Mouse (Mus musculus): ENCODE data around the gene Efcab8. TPM values are rescaled to one million over a fixed set of nuclear protein-coding genes. Genes with fewer than 3 reads are reported as not detected.
"Not testable (repeated sequence)": the region's sequence is repeated elsewhere in the genome, so short reads cannot be mapped to it uniquely, and the experiment has no call there.

Gene Efcab8
- total RNA-seq, 1 experiment from 2014 or later, result not detected

DNA sequence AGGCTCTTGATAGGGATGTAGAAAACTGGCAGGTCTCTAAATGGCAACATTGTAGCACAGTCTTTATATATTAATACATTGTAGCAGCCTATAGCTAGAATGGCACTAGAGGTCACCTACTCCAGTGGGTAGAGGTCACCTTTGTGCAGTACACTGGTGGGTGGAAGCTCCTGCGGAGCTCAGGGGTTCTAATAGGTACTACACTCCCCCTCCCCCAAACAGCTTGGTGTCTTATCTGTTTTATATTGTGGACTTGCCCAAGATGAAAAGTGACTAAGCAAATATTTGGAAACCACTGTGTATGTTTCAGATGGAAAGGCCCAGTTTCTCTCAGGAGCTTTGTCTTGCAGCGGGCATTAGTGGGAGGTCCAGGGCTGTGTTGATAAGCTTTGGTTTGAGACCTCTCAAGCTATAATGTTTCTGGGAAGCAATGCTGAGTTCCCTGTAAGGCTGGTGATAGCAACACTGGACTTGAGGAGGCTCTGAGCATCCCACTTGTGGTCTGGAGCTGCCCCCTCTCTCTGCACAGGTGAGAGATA lies 42.3 kb downstream of the Efcab8 start:
- ATAC-seq (replicated peaks; ENCODE audit: low read depth, poor library complexity, severe bottlenecking), result no peak

- no peak for ATAC-seq (replicated peaks; ENCODE audit: low read depth, poor library complexity, severe bottlenecking)
Measured at GRCm38 (mm10) chr2:153824593-153824992, 44.9 kb downstream of the Efcab8 start.

GRCm38 (mm10) chr2:153825900-153826299 lies 46.2 kb downstream of the Efcab8 start:
- not testable (repeated sequence) for ATAC-seq (replicated peaks; ENCODE audit: low read depth, poor library complexity, severe bottlenecking)

- ATAC-seq (replicated peaks; ENCODE audit: low read depth, poor library complexity, severe bottlenecking), result peak; percentile 88
Measured at GRCm38 (mm10) chr2:153827171-153827830, 47.6 kb downstream of the Efcab8 start.

DNA sequence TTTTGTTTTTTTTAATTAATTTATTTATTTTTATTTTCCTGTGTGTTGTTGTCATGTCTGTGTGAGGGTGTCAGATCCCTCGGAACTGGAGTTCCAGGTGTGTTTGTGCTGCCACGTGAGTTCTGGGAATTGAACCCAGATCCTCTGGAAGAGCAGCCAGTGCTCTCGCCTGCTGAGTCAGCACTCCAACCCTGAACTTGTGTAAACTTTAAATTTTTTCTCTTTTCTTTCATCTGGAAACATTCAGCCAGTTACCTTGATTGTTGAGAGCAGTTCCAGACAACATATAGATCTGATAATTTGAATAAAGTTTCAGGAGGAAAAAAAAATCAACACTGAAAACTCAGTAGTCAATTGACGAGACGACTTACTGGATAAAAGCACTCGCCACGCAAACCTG lies 49.0 kb downstream of the Efcab8 start:
- no peak for ATAC-seq (replicated peaks; ENCODE audit: low read depth, poor library complexity, severe bottlenecking)

- no peak for ATAC-seq (replicated peaks; ENCODE audit: low read depth, poor library complexity, severe bottlenecking)
Measured at GRCm38 (mm10) chr2:153833291-153833690, 53.6 kb downstream of the Efcab8 start.

DNA sequence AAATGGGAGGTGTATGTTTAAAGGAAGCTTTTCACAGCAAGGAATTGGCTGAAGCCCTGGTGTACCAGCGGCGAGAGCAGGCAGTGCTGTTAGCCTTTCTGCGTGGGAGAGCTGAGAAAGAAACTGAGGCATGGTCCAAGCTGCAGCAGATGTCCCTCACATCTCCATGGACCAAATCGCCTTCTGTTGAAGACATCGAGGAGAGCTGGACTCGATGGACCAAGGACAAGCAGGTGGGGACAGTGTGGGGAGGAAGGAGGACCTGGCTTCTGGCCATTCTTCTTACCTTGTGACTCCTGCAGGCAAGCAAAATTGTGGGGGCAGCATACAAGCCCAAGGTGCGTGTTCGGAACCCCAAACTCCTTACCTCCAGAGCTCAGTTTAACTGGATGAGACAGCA lies 63.1 kb downstream of the Efcab8 start:
- ATAC-seq (replicated peaks; ENCODE audit: low read depth, poor library complexity, severe bottlenecking), result no peak

DNA sequence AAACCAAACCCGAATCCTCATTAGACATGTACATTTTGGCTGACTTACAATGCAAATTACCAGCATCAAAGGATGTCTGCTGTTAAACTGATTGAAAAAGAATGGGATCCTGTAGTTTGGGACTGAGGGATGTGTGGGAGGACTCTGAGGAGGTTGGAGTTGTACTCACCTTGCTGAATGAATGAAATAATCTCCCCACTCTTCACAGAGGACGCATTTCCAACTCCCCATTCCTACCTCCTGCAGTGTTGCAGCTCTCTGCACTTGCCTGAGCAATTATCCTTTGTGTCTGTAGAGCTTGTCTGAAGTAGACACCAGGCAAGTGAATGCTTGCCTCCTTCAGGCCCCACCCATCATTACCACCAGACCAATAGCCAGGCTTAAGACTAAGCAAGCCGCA lies 68.7 kb downstream of the Efcab8 start:
- ATAC-seq (replicated peaks; ENCODE audit: low read depth, poor library complexity, severe bottlenecking), result no peak

DNA sequence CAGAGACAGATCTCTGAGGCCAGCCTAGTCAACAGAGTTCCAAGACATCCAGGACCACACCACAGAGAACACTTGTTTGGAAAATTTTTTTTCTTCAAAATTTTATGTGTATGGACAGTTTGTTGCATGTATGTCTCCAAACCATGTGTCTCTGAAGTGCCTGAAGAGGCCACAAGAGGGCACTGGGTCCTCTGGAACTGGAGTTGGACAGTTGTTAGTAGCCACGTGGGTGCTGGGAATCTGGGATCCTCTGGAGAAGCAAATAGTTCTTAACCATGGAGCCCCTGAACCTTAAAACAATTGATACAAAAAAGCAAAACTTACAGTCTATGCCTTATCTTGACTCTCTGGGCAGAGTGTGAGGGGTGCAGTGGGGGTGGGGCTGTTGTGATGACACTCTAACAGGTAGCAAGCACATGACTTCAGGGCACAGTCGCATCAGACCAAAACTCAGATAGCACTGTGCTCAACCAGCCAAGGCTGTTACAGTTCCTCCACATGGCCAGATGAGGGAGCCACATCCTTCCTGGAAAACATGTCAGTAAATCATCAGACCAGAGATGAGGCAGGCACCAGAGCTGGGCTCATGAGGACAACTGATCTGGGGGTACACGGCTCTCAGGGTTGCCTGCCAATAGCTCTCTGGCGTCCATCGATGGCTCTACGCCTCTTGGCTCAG lies 70.8 kb downstream of the Efcab8 start:
- peak; percentile 81 for ATAC-seq (replicated peaks; ENCODE audit: low read depth, poor library complexity, severe bottlenecking)

DNA sequence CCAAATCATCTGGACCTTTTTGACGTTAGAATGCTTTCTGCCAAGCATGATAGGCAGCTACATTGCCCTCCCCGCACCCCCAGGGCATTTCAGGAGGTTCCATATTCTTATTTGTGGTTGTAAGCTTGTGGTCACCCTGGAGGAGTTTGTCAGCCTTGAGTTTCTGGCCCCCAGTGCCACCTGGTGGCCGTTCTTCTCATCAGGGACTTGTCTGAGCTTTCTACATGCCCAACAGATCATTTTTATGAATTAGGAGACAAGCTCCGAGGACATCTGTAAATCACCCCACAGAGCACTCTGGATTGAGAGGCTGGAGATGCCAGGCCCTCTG lies 71.3 kb downstream of the Efcab8 start:
- peak; percentile 95 for ATAC-seq (replicated peaks; ENCODE audit: low read depth, poor library complexity, severe bottlenecking)

DNA sequence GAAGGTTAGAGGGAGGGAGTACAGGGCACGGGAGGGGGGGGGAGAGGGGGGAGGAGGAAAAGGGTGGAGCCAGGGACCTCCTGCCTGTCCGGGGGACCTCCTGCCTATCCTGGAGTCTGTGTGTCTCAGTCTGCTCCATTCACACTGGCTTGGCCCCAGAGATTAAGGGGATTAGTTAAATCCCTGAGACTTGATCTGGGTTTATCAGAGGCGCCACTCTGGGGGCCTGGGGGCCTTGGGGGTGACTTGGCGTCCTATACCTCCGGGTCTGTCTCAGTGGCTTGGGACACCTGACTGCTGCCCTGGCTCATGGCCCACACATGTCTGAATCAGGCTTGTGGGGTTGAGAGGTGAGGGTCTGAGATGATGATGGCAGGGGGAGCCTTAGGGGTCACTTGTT lies 73.8 kb downstream of the Efcab8 start:
- ATAC-seq (replicated peaks; ENCODE audit: low read depth, poor library complexity, severe bottlenecking), result no peak

- no peak for ATAC-seq (replicated peaks; ENCODE audit: low read depth, poor library complexity, severe bottlenecking)
Measured at GRCm38 (mm10) chr2:153859581-153859980, 79.8 kb downstream of the Efcab8 start.

GRCm38 (mm10) chr2:153860315-153860714 lies 80.6 kb downstream of the Efcab8 start:
- ATAC-seq (replicated peaks; ENCODE audit: low read depth, poor library complexity, severe bottlenecking), result no peak

- ATAC-seq (replicated peaks; ENCODE audit: low read depth, poor library complexity, severe bottlenecking), result no peak
Measured at GRCm38 (mm10) chr2:153860715-153861114, 81.0 kb downstream of the Efcab8 start.

DNA sequence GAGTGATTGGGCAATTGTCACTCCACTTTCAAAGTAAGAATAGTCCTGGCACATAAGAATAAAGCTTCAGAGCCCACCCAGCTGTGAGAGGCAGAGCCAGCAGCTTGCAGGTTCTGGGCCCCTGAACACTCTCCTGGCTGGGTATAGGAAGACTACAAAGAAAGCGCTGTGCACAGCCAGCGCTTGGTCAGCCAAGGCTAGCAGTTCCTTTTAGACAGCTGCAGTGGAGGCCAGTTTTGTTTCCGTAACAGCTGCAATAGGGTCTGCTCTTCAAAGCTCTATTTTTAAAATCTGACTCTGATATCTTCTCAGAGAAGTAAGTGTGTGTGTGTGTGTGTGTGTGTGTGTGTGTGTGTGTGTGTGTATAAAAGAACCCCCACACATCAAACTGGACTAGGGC lies 82.2 kb downstream of the Efcab8 start:
- ATAC-seq (replicated peaks; ENCODE audit: low read depth, poor library complexity, severe bottlenecking), result no peak

- ATAC-seq (replicated peaks; ENCODE audit: low read depth, poor library complexity, severe bottlenecking), result no peak
Measured at GRCm38 (mm10) chr2:153870984-153871383, 91.3 kb downstream of the Efcab8 start, which contains the start of gene Sun5. Gene Sun5 (minus strand): TSS chr2:153871084.

DNA sequence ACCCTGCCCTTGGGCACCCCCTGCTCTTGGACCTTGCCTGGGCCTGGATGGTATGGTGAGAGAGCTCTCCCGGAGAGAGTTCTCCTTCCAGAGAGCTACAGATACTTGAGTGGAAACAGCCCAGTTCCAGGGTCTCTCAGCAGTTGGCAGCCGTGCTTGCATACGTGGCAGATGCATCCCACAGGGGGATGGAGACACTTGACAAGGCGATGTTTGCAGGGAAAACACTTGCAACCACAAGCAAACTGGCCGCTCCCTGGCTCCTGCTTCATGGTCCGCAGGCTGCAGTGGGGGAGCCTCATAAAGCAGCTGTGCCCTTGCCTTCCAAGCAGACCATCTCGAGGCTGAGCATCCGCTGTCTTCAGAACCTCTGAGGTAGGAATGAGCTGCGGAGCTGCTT lies 95.0 kb downstream of the Efcab8 start, which contains the start of gene Bpifb2:
Bpifb2 (plus strand) TSS at position 301 of the 400 bp plus-strand sequence.
- ATAC-seq (replicated peaks; ENCODE audit: low read depth, poor library complexity, severe bottlenecking), result no peak

Other genes starting within 250 kb of the Efcab8 start
- 7.3 and 7.4 TPM in 2 replicates for gene Nol4l, start 250.0 kb upstream of the Efcab8 start, total RNA-seq (2017)
- 28.0 and 33.3 TPM in 2 replicates for gene Commd7, start 147.2 kb upstream of the Efcab8 start, total RNA-seq (2017)
- gene Dnmt3b, start 130.5 kb upstream of the Efcab8 start, total RNA-seq (2017), result 28.5 and 29.9 TPM in 2 replicates
- gene Dnmt3c, start 83.3 kb upstream of the Efcab8 start, total RNA-seq (2017), result not detected in 2 replicates
- 190 and 224 TPM in 2 replicates for gene Mapre1, start 38.7 kb upstream of the Efcab8 start, total RNA-seq (2017)
- gene Sun5, start 91.2 kb downstream of the Efcab8 start, total RNA-seq (2017), result not detected in 2 replicates
- gene Bpifb2, start 95.1 kb downstream of the Efcab8 start, total RNA-seq (2017), result not detected in 2 replicates
- not detected in 2 replicates for gene Bpifb6, start 120.5 kb downstream of the Efcab8 start, total RNA-seq (2017)
- not detected in 2 replicates for gene Bpifb3, start 138.3 kb downstream of the Efcab8 start, total RNA-seq (2017)
- not detected in 2 replicates for gene Bpifb4, start 158.3 kb downstream of the Efcab8 start, total RNA-seq (2017)
- not detected in 2 replicates for gene Bpifa6, start 195.0 kb downstream of the Efcab8 start, total RNA-seq (2017)
- gene Bpifa2, start 228.3 kb downstream of the Efcab8 start, total RNA-seq (2017), result not detected in 2 replicates

Data from common myeloid progenitor, adult 5-6 weeks (primary cell).